In the genomic region with DNA sequence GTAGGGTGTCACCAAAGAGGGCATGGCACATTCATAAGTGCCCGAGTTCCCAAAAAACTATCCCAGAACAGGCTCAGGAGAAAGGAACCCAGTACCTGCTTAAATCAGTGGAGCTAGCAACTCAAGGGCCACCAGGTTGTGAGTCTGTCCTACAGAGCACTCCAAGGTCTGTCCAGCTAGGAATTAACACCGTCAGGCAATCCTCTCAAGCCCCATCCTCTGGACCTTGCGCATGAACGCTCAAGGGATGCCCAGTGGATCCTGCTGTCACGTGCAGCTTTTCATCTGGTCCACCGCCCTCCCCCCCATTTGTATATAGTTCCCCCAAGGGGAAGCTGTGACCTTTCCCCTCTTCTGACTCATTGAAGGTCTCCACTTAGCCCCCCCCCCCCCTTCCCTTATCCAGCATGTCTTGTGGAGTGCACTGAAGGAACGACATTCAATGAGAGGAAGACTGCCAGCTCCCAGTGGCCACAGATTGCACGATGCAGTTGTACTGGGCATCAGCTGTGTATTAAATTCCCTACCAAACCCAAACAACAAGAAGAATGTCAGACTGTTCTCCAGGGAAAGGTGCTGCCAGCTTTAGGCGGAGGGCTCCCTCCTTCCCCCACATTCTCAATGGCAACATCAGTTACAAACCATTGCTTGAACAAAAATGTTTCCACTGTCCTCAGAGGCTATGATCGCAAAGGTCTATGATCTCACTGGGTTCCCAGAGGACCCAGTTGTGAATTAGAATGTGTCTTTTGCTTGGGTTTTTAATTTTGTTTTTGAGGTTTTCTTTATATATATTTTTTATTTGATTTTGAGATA, we compare ENCODE assay signal across 12 mouse cellular contexts.
DNase-seq lines count a peak whose midpoint lies in the region; ATAC-seq and TF ChIP-seq lines count a peak whose summit lies in the region.
"Had no signal": no experiment of that assay in that cellular context is flagged by ENCODE, and none has a peak within 500 bp of the region (broad histone marks: within the 10 kb centered on the region; RNA-seq: fewer than 3 reads in every experiment).

No protein-coding gene starts in this region.

- peak; percentile 31 for TF ChIP-seq POLR2A in kidney, adult 2 months (IDR thresholded peaks at IDR 0.05; ENCODE audit: low read depth, low read length)

- no peak overlapping the region for H3K4me2 ChIP-seq in hindbrain, embryonic 11.5 days (replicated peaks; ENCODE audit: low read depth, low read length)
- no peak overlapping the region for H3K4me2 ChIP-seq in hindbrain, embryonic 16.5 days (ENCODE audit: low read length)
- H3K4me2 ChIP-seq in stomach, embryonic 14.5 days (replicated peaks; ENCODE audit: low read depth, low read length), result no peak overlapping the region
- H3K4me2 ChIP-seq in forebrain, embryonic 12.5 days, result no peak overlapping the region
- H3K4me2 ChIP-seq: liver, embryonic 13.5 days had no signal

- DNase-seq in hindbrain, embryonic 11.5 days (ENCODE audit: low spot score), result no peak
- DNase-seq in right cerebral cortex, adult 18-20 months, result peak; percentile 23
- DNase-seq in right cerebral cortex, postnatal 10 days (ENCODE audit: low spot score in 2 of 2), result no peak
- peak; percentile 60 for DNase-seq in kidney, adult 2 months
- DNase-seq in cerebellum, adult 11-12 months, result no peak
- DNase-seq: layer of hippocampus, adult 9-11 months; liver, embryonic 13.5 days had no signal

- H3K27me3 ChIP-seq in hindbrain, embryonic 11.5 days (ENCODE audit: control insufficient read depth, insufficient read depth, low read length), result no peaks in the 10 kb centered on the region
- no peaks in the 10 kb centered on the region for H3K27me3 ChIP-seq in hindbrain, embryonic 16.5 days (replicated peaks; ENCODE audit: control insufficient read depth, insufficient read depth, low read length)
- H3K27me3 ChIP-seq in kidney, adult 2 months (replicated peaks; ENCODE audit: control insufficient read depth, insufficient read depth, low read length), result no peaks in the 10 kb centered on the region
- H3K27me3 ChIP-seq in stomach, embryonic 14.5 days (ENCODE audit: control insufficient read depth, insufficient read depth, low read length), result no peaks in the 10 kb centered on the region
- peaks cover 6% of the 10 kb centered on the region; the same call in 1 of the 2 replicates for H3K27me3 ChIP-seq in forebrain, embryonic 12.5 days
- H3K27me3 ChIP-seq: liver, embryonic 13.5 days had no signal

- no peak overlapping the region for H3K27ac ChIP-seq in hindbrain, embryonic 11.5 days (ENCODE audit: low read depth, low read length)
- H3K27ac ChIP-seq in hindbrain, embryonic 16.5 days (ENCODE audit: low read depth, low read length), result no peak overlapping the region
- no peak overlapping the region; the same call in 1 of the 2 replicates for H3K27ac ChIP-seq in kidney, adult 2 months (ENCODE audit: insufficient read depth, low read depth, low read length)
- H3K27ac ChIP-seq in stomach, embryonic 14.5 days (ENCODE audit: low read length), result no peak overlapping the region
- H3K27ac ChIP-seq in forebrain, embryonic 12.5 days, result no peak overlapping the region
- H3K27ac ChIP-seq: liver, embryonic 13.5 days; midbrain, embryonic 10.5 days had no signal

- WGBS in hindbrain, embryonic 11.5 days, result 63% methylated on average over 10 of the region's 10 CpGs
- 50% methylated on average over 10 of the region's 10 CpGs for WGBS in hindbrain, embryonic 16.5 days
- WGBS in kidney, adult 2 months, result 35% methylated on average over 10 of the region's 10 CpGs
- 62% methylated on average over 10 of the region's 10 CpGs for WGBS in stomach, embryonic 14.5 days
- WGBS in forebrain, embryonic 12.5 days, result 72% methylated on average over 10 of the region's 10 CpGs

- H3K4me3 ChIP-seq in hindbrain, embryonic 11.5 days (ENCODE audit: low read depth, low read length), result no peak overlapping the region
- H3K4me3 ChIP-seq in hindbrain, embryonic 16.5 days (ENCODE audit: low read length), result no peak overlapping the region
- peak overlapping the region; percentile 10; the same call in 1 of the 2 replicates for H3K4me3 ChIP-seq in kidney, adult 2 months (ENCODE audit: insufficient read depth, low read depth, low read length)
- H3K4me3 ChIP-seq in stomach, embryonic 14.5 days (ENCODE audit: low read depth, low read length), result no peak overlapping the region
- no peak overlapping the region for H3K4me3 ChIP-seq in forebrain, embryonic 12.5 days (replicated peaks)
- H3K4me3 ChIP-seq: liver, embryonic 13.5 days; midbrain, embryonic 10.5 days had no signal

- no peaks in the 10 kb centered on the region for H3K4me1 ChIP-seq in hindbrain, embryonic 11.5 days (replicated peaks; ENCODE audit: control insufficient read depth, insufficient read depth, low read length)
- no peaks in the 10 kb centered on the region for H3K4me1 ChIP-seq in hindbrain, embryonic 16.5 days (ENCODE audit: control insufficient read depth, insufficient read depth, low read depth, low read length)
- H3K4me1 ChIP-seq in kidney, adult 2 months (ENCODE audit: control insufficient read depth, insufficient read depth, low read length), result no peaks in the 10 kb centered on the region
- H3K4me1 ChIP-seq in stomach, embryonic 14.5 days (ENCODE audit: control insufficient read depth, insufficient read depth, low read length), result no peaks in the 10 kb centered on the region
- no peaks in the 10 kb centered on the region for H3K4me1 ChIP-seq in forebrain, embryonic 12.5 days

- H3K9ac ChIP-seq in hindbrain, embryonic 11.5 days (ENCODE audit: low read depth, low read length), result no peak overlapping the region
- H3K9ac ChIP-seq in hindbrain, embryonic 16.5 days (ENCODE audit: low read depth, low read length), result no peak overlapping the region
- no peak overlapping the region for H3K9ac ChIP-seq in stomach, embryonic 14.5 days (replicated peaks; ENCODE audit: low read depth, low read length)
- no peak overlapping the region for H3K9ac ChIP-seq in forebrain, embryonic 12.5 days
- H3K9ac ChIP-seq: liver, embryonic 13.5 days had no signal

- H3K9me3 ChIP-seq in hindbrain, embryonic 11.5 days (ENCODE audit: control insufficient read depth, low read length), result no peaks in the 10 kb centered on the region
- H3K9me3 ChIP-seq in hindbrain, embryonic 16.5 days (ENCODE audit: control insufficient read depth, low read length), result no peaks in the 10 kb centered on the region
- no peaks in the 10 kb centered on the region for H3K9me3 ChIP-seq in stomach, embryonic 14.5 days (ENCODE audit: control insufficient read depth, low read depth, low read length)
- no peaks in the 10 kb centered on the region for H3K9me3 ChIP-seq in forebrain, embryonic 12.5 days
- H3K9me3 ChIP-seq: liver, embryonic 13.5 days; midbrain, embryonic 10.5 days had no signal

- H3K36me3 ChIP-seq in hindbrain, embryonic 11.5 days (ENCODE audit: control insufficient read depth, insufficient read depth, low read length), result no peaks in the 10 kb centered on the region
- peaks cover 10% of the 10 kb centered on the region; the same call in 1 of the 2 replicates for H3K36me3 ChIP-seq in hindbrain, embryonic 16.5 days (ENCODE audit: control insufficient read depth, insufficient read depth, low read length)
- peaks cover 20% of the 10 kb centered on the region for H3K36me3 ChIP-seq in kidney, adult 2 months (ENCODE audit: control insufficient read depth, insufficient read depth, low read length)
- H3K36me3 ChIP-seq in stomach, embryonic 14.5 days (ENCODE audit: control insufficient read depth, insufficient read depth, low read length), result peaks cover 4% of the 10 kb centered on the region; the same call in 1 of the 2 replicates
- peaks cover 7% of the 10 kb centered on the region; the same call in 1 of the 2 replicates for H3K36me3 ChIP-seq in forebrain, embryonic 12.5 days (replicated peaks)

- 0 out of 2 replicates have a peak, but pooled peaks have one; percentile 35 for ATAC-seq in hindbrain, embryonic 11.5 days (ENCODE audit: low FRiP score)
- no peak for ATAC-seq in hindbrain, embryonic 16.5 days
- 0 out of 2 replicates have a peak, but pooled peaks have one; percentile 10 for ATAC-seq in stomach, embryonic 14.5 days (ENCODE audit: insufficient number of reproducible peaks, insufficient read depth, low FRiP score, low read depth)
- ATAC-seq in forebrain, embryonic 12.5 days (ENCODE audit: low FRiP score), result no peak
- ATAC-seq: forebrain, embryonic 14.5 days had no signal

- TF ChIP-seq CTCF in kidney, adult 2 months (conservative IDR thresholded peaks at IDR 0.05; ENCODE audit: insufficient read depth, insufficient read length, low read depth, low read length), result no peak

Comparison
In these comparisons a context has a peak if more than half of its experiments do, and no peak if none do; other contexts are left out.
1. ATAC-seq: peak in hindbrain, embryonic 11.5 days (single experiment) and stomach, embryonic 14.5 days (single experiment); none in hindbrain, embryonic 16.5 days (single experiment) and forebrain, embryonic 12.5 days (single experiment).
2. DNase-seq: peak in right cerebral cortex, adult 18-20 months (single experiment) and kidney, adult 2 months (single experiment); none in hindbrain, embryonic 11.5 days (single experiment), right cerebral cortex, postnatal 10 days (0 of 2) and cerebellum, adult 11-12 months (single experiment).